Mouse (Mus musculus): ENCODE measurements around the gene Pax3. TPM values are rescaled to one million over a fixed set of nuclear protein-coding genes. Genes with fewer than 3 reads are reported as not detected.

Gene Pax3
- total RNA-seq, 2 experiments from 2014 or later, result not detected

- DNase-seq (ENCODE audit: extremely low spot score in 1 of 2, low spot score in 1 of 2), result no peak
Observed at GRCm38 (mm10) chr1:78199221-78199620, 2.3 kb upstream of the Pax3 start.

GRCm38 (mm10) chr1:78198319-78198940 lies 1.5 kb upstream of the Pax3 start:
- no peak for DNase-seq (ENCODE audit: extremely low spot score in 1 of 2, low spot score in 1 of 2)

DNA sequence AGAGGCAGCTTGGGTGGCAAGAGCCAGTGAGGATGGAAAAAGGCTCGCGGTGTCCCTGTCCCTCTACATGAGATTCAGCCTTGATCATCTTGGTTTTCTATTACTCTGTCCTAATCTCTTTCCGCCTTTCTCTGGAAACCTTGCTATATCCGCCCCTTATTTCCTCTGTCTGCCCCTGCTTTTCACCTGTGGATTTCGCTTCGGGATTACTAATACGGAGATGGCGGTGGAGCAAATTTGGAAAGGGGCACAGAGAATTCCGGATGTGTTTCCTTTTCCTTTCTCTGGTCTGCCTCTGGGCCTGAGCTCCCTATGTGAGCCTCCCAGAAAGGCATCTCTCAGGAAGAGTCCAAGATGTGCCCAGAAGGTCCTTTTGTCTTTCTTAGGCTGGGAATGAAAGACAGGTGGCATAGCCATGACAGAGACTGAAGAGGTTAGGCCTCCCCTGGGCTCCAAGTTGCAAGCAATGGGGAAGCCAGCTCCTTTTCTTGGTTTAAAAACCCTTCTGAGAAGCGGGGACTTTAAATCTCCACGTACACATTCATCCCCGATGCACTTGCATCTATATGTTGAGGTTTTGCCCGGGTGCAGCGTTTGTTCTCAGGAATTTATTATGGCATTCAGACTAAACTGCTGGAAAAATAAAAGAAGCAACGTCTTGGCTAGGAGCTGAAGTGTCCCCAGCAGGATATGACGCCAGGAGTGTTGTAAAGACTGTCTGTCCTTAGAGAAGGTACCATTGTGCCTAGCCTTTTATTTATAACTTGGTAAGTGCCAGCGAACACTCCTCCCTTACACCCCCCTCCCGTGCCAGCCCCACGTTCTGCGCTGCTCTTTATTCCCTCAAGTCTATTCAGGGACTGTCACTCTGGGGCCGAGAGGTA lies 659 bp upstream of the Pax3 start:
- DNase-seq (ENCODE audit: extremely low spot score in 1 of 2, low spot score in 1 of 2), result no peak

DNA sequence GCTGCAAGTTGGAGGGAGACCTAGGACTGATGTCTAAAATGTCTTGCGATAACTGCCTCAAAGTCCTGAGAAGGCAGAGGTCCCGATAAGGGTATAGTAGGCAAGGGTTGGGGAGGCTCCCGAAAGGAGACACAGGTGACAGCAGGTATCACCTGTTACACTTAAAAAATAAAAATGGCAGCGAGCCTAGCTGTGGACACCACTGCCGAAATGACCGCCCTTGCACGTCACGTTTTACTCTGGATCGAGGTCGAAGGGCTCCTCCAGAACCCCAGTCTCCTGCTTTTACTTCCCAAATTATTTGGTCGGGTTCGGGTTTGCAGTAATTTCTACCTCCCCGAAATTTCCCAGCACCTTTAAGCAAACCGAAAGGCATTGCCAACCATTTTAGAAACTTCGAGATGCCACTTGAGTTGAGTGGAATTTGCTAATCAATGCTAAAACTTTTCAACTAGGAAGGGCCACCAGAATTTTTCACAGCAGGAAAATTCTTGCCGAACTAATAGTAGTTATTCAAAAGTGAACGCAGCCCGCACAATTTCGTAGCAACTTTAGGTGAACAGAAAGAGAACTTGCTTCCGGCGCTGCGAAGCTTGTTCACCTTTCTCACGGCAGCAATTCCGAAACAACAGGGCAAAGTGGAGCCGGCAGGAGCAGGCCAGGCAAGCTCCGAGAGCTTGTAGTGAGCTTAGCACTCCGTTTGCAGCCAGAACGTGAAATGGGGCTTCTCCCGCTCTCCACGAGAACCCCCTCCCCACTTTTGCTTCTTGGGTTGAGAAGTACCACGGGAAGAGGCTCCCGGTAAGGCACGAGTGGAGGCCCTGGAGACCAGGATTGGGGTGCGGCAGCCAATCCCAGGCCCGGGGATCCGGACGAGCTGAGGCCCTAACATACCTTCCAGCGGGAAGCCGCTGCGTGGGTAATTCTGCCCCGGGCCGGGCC lies 892 bp downstream of the Pax3 start:
- DNase-seq (ENCODE audit: extremely low spot score in 1 of 2, low spot score in 1 of 2), result no peak

DNA sequence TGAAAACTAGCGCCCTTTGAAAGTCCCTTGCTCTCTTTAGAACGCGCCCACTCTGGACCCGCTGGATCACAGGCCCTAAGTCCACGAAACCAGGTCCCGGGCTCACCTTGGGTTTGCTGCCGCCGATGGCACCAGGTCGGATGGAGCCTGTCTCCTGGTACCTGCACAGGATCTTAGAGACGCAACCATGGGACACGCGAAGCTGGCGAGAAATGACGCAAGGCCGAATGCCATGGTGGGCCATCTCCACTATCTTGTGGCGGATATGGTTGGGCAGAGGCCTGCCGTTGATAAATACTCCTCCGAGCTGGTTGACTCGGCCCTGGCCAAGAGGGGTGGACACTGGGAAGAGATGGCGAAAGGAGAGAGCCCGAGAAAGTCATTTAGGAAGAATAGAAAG lies 1.8 kb downstream of the Pax3 start:
- DNase-seq (ENCODE audit: extremely low spot score in 1 of 2, low spot score in 1 of 2), result no peak

DNA sequence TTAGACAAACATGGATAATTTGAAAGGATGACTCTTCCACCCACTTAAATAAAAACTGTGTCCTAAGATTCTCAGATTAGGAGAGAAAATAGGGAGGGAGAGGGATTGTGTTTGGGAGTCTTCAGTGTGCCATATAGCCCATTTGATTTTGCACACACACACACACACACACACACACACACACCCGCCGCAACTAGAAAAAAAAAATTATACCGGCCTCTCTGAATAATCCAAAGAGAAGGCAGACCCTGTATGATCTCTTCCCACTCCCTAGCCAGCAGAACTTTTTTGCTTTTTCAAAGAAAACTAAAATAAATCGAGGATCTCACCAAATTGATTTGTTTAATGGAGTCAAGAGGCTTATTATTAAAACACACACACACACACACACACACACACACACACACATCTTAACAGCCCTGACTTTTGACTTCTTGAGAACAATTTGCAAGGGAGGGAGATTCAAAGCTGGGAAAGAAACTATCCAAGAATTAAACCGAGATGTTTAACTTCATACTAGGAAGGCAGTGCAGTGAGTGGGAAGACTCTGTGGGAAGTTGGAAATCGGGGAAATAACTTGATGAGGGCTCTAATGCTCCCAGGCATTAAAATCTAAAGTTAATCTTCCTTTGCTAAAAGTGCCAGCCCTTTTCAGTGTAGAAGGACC lies 2.4 kb downstream of the Pax3 start:
- no peak for DNase-seq (ENCODE audit: extremely low spot score in 1 of 2, low spot score in 1 of 2)

GRCm38 (mm10) chr1:78193465-78193991 lies 3.4 kb downstream of the Pax3 start:
- DNase-seq (ENCODE audit: extremely low spot score in 1 of 2, low spot score in 1 of 2), result no peak

GRCm38 (mm10) chr1:78192746-78193464 lies 4.0 kb downstream of the Pax3 start:
- no peak for DNase-seq (ENCODE audit: extremely low spot score in 1 of 2, low spot score in 1 of 2)

- DNase-seq (ENCODE audit: extremely low spot score in 1 of 2, low spot score in 1 of 2), result no peak
Observed at GRCm38 (mm10) chr1:78192217-78192735, 4.7 kb downstream of the Pax3 start.

- no peak for DNase-seq (ENCODE audit: extremely low spot score in 1 of 2, low spot score in 1 of 2)
Observed at GRCm38 (mm10) chr1:78191761-78192160, 5.2 kb downstream of the Pax3 start.

DNA sequence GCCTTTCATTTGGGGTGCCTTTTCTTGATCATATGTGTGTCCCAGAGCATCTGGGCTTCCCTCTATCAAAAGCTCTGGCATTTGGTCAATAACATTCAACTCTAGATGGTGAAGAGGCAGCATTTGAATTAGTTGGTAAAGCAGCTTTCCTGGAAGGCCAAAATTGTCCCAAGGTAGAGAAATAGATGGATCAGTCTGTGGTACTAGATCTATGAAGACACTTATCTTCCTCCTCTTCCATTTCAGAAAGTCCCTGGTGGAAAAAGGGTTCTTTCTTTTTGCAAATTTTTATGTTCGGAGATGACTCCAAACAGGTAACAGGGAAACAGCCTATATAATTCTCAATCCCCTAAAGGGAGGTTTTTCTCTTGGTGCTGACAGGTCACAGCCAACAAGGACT lies 5.6 kb downstream of the Pax3 start:
- no peak for DNase-seq (ENCODE audit: extremely low spot score in 1 of 2, low spot score in 1 of 2)

DNA sequence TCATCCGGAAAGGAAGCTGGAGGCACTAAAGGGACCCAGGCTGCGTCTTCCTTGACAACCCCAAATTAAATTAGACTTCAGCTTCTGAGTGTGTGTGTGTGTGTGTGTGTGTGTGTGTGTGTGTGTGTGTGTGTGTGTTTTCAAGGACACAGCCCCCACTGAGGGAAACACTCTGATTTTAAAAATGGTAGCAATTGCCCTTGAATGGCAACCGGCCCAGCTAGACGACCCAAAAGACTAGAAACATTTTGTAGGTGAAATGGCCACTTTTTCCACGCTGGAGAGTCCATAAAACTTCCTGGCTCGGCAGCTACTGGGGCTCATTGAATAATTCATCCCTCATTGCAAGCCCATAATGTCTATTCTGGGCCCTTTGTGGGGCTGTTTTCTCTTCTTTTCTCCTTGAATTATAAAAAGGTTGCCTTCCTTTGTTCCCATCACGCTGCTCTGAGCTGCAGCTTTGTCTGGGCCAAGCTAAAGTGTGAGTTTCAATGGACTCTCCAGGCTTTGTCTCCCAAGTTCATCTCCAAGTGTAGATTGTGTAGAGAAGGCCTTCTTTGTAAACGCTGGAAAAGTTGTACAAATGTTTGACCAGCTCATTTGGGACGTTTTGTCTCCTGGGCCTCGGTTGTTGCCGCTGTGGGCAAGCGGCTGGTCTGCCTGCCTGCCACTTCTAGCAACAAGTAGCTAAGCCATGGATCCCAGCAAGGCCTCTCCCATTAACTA lies 6.4 kb downstream of the Pax3 start:
- DNase-seq (ENCODE audit: extremely low spot score in 1 of 2, low spot score in 1 of 2), result no peak

DNA sequence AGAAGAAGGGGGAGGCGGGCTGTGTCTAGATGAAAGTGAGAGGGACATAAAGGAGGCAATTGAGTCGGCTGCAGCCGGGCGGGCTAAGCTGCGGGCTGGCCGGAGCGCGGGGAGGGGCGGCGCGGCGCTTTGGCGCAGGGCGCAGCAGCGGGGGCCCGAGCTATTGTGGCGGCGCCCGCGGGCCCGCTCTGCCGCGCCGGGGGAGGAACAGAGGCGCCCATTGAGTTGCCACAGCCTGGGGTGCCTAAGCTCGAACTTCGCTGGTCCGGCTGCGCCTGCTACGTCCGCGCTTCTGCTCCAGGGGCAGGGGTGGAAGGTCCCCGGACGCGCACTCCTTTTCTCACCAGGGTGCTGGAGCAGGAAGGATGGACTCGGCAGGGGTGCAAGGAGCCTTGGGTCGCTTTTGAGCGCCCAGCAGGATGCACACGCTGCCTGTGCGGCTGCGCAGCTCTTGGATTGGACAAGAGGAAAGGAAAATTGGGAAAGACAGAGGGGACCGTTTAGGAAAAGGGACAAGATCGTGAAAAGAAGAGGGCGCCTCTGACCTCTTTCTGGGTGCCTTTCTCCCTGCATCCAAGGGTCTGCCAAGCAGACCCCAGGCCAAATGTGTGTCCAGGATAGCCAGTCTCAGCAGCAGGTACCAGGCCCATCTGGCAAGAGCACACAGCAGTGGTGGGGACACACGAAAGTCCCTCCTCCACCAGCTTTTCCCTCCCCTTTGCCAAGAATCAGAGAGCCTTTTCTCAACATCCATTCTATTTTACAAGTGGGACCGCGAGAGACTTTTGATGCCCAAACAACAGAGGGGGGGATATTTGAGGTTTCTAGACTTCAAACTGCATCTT lies 7.2 kb downstream of the Pax3 start:
- no peak for DNase-seq (ENCODE audit: extremely low spot score in 1 of 2, low spot score in 1 of 2)

DNA sequence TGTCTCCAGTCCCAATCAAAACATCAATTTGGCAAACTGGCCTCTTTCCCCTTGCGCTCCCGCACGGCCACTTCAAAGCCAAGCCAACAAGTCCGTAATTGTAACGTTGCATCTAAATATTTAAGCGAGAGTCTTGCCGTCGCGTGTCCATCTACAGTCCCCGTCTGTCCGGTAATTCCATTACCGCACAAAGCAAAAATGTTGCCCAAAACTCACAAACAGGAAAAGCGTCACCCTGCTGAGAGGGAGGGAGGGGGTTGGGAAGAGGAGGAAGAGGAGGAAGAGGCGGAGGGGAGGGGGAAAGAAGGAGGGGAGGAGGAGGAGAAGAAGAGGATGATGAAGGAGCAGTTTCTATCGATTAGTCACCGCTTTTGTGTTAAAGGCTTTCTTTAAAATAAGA lies 7.9 kb downstream of the Pax3 start:
- DNase-seq (ENCODE audit: extremely low spot score in 1 of 2, low spot score in 1 of 2), result no peak

- DNase-seq (ENCODE audit: extremely low spot score in 1 of 2, low spot score in 1 of 2), result no peak
Observed at GRCm38 (mm10) chr1:78188299-78188698, 8.6 kb downstream of the Pax3 start.

- DNase-seq (ENCODE audit: extremely low spot score in 1 of 2, low spot score in 1 of 2), result no peak
Observed at GRCm38 (mm10) chr1:78187788-78188173, 9.2 kb downstream of the Pax3 start.

DNA sequence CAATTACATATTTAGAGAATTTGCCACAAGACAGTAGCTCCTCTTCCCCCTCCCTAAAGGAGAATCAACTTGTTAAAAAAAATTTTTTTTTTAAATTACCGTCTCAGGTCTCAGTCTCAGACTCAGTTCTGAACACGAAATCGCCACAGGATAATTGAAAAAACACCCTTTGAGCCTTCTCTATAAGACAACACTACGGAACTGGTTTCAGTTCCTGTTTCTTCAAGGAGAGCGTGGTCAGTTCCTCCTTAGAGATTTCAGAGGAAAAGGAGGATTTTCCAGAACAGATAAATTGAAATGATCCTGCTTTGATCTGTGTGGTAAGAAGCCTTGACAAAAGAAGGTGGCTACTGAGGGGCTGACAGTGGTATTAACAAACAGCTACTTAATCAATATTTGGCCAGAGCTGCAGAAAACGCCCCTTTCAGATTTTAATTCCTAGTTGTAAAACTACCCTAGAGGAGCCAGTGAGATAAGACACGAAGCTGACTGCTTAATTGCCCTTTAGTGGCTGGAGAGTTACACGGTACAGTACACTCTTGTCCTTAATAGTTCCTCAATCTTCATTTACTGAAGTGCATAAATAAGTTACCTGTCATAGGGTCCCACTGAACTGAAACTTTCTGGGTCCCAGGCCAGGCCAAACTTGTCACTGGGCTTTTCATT lies 9.7 kb downstream of the Pax3 start:
- DNase-seq (ENCODE audit: extremely low spot score in 1 of 2, low spot score in 1 of 2), result no peak
